Mouse (Mus musculus): Measurements from ENCODE around the gene Phf5a. TPM values are rescaled to one million over a fixed set of nuclear protein-coding genes. Genes with fewer than 3 reads are reported as not detected.

The Phf5a gene
- polyA plus RNA-seq, 2 experiments: 72.6 to 120 TPM

DNA sequence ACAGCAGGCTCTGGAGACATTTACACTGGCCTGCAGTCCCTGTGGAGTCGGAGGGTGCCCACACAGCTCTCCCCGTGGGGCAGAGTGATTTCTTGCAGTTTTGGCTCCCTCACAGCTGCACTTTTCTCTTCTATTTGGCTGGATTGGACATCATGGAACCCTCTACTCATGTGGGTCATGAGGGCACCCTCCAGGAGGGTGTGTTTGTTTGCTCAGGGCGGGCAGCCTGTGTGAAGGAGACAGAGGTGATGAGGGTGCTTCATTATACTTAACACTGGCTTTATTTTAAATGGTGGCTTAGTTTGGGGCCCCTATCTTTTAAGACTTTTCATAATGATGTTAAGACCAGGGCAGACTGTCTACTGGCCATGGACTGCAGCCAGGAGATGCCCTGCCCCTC is 46.9 kb downstream of the Phf5a start:
- DNase-seq (ENCODE audit: low read depth in 3 of 3, low spot score in 3 of 3) (no peak), ATAC-seq (ENCODE audit: insufficient read depth) (no peak)
- no peaks in the 10 kb centered on the region for H3K4me1 ChIP-seq (replicated peaks; ENCODE audit: control insufficient read depth in 2 of 2, insufficient read depth in 2 of 2, low read length in 1 of 2)
- H3K27ac ChIP-seq: no peak overlapping the region
- H3K4me2 ChIP-seq (ENCODE audit: low read depth): no peak overlapping the region
- H3K4me3 ChIP-seq (ENCODE audit: insufficient read depth in 1 of 2, low read depth in 2 of 2, low read length in 2 of 2): no peak overlapping the region
- H3K36me3 ChIP-seq (replicated peaks; ENCODE audit: control insufficient read depth, insufficient read depth, low read depth): no peaks in the 10 kb centered on the region
- no peaks in the 10 kb centered on the region for H3K27me3 ChIP-seq (ENCODE audit: control insufficient read depth, insufficient read depth, low read length)
- WGBS (ENCODE audit: insufficient replicate concordance): 73% methylated on average over 3 of the region's 3 CpGs
- no peak overlapping the region for H3K9ac ChIP-seq (replicated peaks)
- no peaks in the 10 kb centered on the region for H3K9me3 ChIP-seq (ENCODE audit: control insufficient read depth, low read length)
- TF ChIP-seq EP300 (IDR thresholded peaks at IDR 0.05; ENCODE audit: low read depth): no peak
- TF ChIP-seq CTCF (IDR thresholded peaks at IDR 0.05; ENCODE audit: low read depth): no peak

GRCm38 (mm10) chr15:81822631-81823030 is 49.1 kb downstream of the Phf5a start:
- Histone ChIP-seq H3K4me2 (ENCODE audit: low read depth) (no peak overlapping the region), H3K4me1 (replicated peaks; ENCODE audit: control insufficient read depth in 2 of 2, insufficient read depth in 2 of 2, low read length in 1 of 2) (no peaks in the 10 kb centered on the region), H3K4me3 (ENCODE audit: insufficient read depth in 1 of 2, low read depth in 2 of 2, low read length in 2 of 2) (no peak overlapping the region), H3K9me3 (ENCODE audit: control insufficient read depth, low read length) (no peaks in the 10 kb centered on the region), H3K27me3 (ENCODE audit: control insufficient read depth, insufficient read depth, low read length) (no peaks in the 10 kb centered on the region), H3K36me3 (replicated peaks; ENCODE audit: control insufficient read depth, insufficient read depth, low read depth) (no peaks in the 10 kb centered on the region), H3K27ac (no peak overlapping the region), H3K9ac (replicated peaks) (no peak overlapping the region)
- DNase-seq (ENCODE audit: low read depth in 3 of 3, low spot score in 3 of 3) (no peak), ATAC-seq (ENCODE audit: insufficient read depth) (no peak)
- TF ChIP-seq EP300 (IDR thresholded peaks at IDR 0.05; ENCODE audit: low read depth) (no peak), CTCF (IDR thresholded peaks at IDR 0.05; ENCODE audit: low read depth) (no peak)
- 60% methylated on average over 3 of the region's 3 CpGs for WGBS (ENCODE audit: insufficient replicate concordance)

GRCm38 (mm10) chr15:81818404-81818803 is 53.3 kb downstream of the Phf5a start:
- no peak for TF ChIP-seq EP300 (IDR thresholded peaks at IDR 0.05; ENCODE audit: low read depth)
- TF ChIP-seq CTCF (IDR thresholded peaks at IDR 0.05; ENCODE audit: low read depth): no peak
- no peak overlapping the region for H3K4me2 ChIP-seq (ENCODE audit: low read depth)
- H3K9me3 ChIP-seq (ENCODE audit: control insufficient read depth, low read length): no peaks in the 10 kb centered on the region
- H3K9ac ChIP-seq (replicated peaks): no peak overlapping the region
- no peaks in the 10 kb centered on the region for H3K27me3 ChIP-seq (ENCODE audit: control insufficient read depth, insufficient read depth, low read length)
- no peaks in the 10 kb centered on the region for H3K4me1 ChIP-seq (replicated peaks; ENCODE audit: control insufficient read depth in 2 of 2, insufficient read depth in 2 of 2, low read length in 1 of 2)
- no peak for ATAC-seq (ENCODE audit: insufficient read depth)
- 61% methylated on average over 3 of the region's 3 CpGs for WGBS (ENCODE audit: insufficient replicate concordance)
- no peak overlapping the region for H3K4me3 ChIP-seq (ENCODE audit: insufficient read depth in 1 of 2, low read depth in 2 of 2, low read length in 2 of 2)
- H3K27ac ChIP-seq: no peak overlapping the region
- no peaks in the 10 kb centered on the region for H3K36me3 ChIP-seq (replicated peaks; ENCODE audit: control insufficient read depth, insufficient read depth, low read depth)
- no peak for DNase-seq (ENCODE audit: low read depth in 3 of 3, low spot score in 3 of 3)

GRCm38 (mm10) chr15:81814716-81815370 is 56.9 kb downstream of the Phf5a start:
- H3K27me3 ChIP-seq (ENCODE audit: control insufficient read depth, insufficient read depth, low read length): no peaks in the 10 kb centered on the region
- H3K9me3 ChIP-seq (ENCODE audit: control insufficient read depth, low read length): no peaks in the 10 kb centered on the region
- H3K36me3 ChIP-seq (replicated peaks; ENCODE audit: control insufficient read depth, insufficient read depth, low read depth): no peaks in the 10 kb centered on the region
- ATAC-seq (ENCODE audit: insufficient read depth) (no peak), DNase-seq (ENCODE audit: low read depth in 3 of 3, low spot score in 3 of 3) (no peak)
- 57% methylated on average over 12 of the region's 12 CpGs for WGBS (ENCODE audit: insufficient replicate concordance)
- H3K27ac ChIP-seq: no peak overlapping the region
- H3K9ac ChIP-seq (replicated peaks): no peak overlapping the region
- peaks cover 8 to 17% of the 10 kb centered on the region in 2 experiments; a peak in 3 of 4 replicates for H3K4me1 ChIP-seq (replicated peaks; ENCODE audit: control insufficient read depth in 2 of 2, insufficient read depth in 2 of 2, low read length in 1 of 2)
- H3K4me3 ChIP-seq (ENCODE audit: insufficient read depth in 1 of 2, low read depth in 2 of 2, low read length in 2 of 2): no peak overlapping the region
- TF ChIP-seq EP300 (IDR thresholded peaks at IDR 0.05; ENCODE audit: low read depth) (no peak), CTCF (IDR thresholded peaks at IDR 0.05; ENCODE audit: low read depth) (no peak)
- H3K4me2 ChIP-seq (ENCODE audit: low read depth): no peak overlapping the region

Other genes starting within 250 kb of the Phf5a start
- gene L3mbtl2, start 208.0 kb downstream of the Phf5a start, polyA plus RNA-seq (2012; rRNA removed): 8.9 and 10.7 TPM in 2 replicates
- 10.4 and 12.0 TPM in 2 replicates for gene L3mbtl2, start 208.0 kb downstream of the Phf5a start, polyA plus RNA-seq (2014; fragmentation: Nextera tagmentation; extraction: Ambion mirVana)
- 0.20 and 0.28 TPM in 2 replicates for gene Chadl, start 174.6 kb downstream of the Phf5a start, polyA plus RNA-seq (2012; rRNA removed)
- gene Chadl, start 174.6 kb downstream of the Phf5a start, polyA plus RNA-seq (2014; fragmentation: Nextera tagmentation; extraction: Ambion mirVana): 0.25 and 0.33 TPM in 2 replicates
- 5.2 and 5.7 TPM in 2 replicates for gene Zc3h7b, start 126.9 kb downstream of the Phf5a start, polyA plus RNA-seq (2012; rRNA removed)
- 4.0 and 5.3 TPM in 2 replicates for gene Zc3h7b, start 126.9 kb downstream of the Phf5a start, polyA plus RNA-seq (2014; fragmentation: Nextera tagmentation; extraction: Ambion mirVana)
- 41.5 and 50.6 TPM in 2 replicates for gene Rangap1, start 126.4 kb downstream of the Phf5a start, polyA plus RNA-seq (2012; rRNA removed)
- gene Rangap1, start 126.4 kb downstream of the Phf5a start, polyA plus RNA-seq (2014; fragmentation: Nextera tagmentation; extraction: Ambion mirVana): 57.1 and 61.0 TPM in 2 replicates
- gene Tef, start 69.5 kb downstream of the Phf5a start, polyA plus RNA-seq (2012; rRNA removed): 4.4 and 5.1 TPM in 2 replicates
- 2.7 and 5.0 TPM in 2 replicates for gene Tef, start 69.5 kb downstream of the Phf5a start, polyA plus RNA-seq (2014; fragmentation: Nextera tagmentation; extraction: Ambion mirVana)
- gene Tob2, start 13.1 kb downstream of the Phf5a start, polyA plus RNA-seq (2012; rRNA removed): 4.9 and 5.1 TPM in 2 replicates
- 5.6 and 7.2 TPM in 2 replicates for gene Tob2, start 13.1 kb downstream of the Phf5a start, polyA plus RNA-seq (2014; fragmentation: Nextera tagmentation; extraction: Ambion mirVana)
- gene Aco2, start 398 bp upstream of the Phf5a start, polyA plus RNA-seq (2012; rRNA removed): 74.9 and 85.0 TPM in 2 replicates
- 72.1 and 80.6 TPM in 2 replicates for gene Aco2, start 398 bp upstream of the Phf5a start, polyA plus RNA-seq (2014; fragmentation: Nextera tagmentation; extraction: Ambion mirVana)
- 13.2 and 13.7 TPM in 2 replicates for gene Polr3h, start 54.3 kb upstream of the Phf5a start, polyA plus RNA-seq (2012; rRNA removed)
- gene Polr3h, start 54.3 kb upstream of the Phf5a start, polyA plus RNA-seq (2014; fragmentation: Nextera tagmentation; extraction: Ambion mirVana): 68.3 and 77.5 TPM in 2 replicates
- 0.45 and 0.70 TPM in 2 replicates for gene Csdc2, start 64.8 kb upstream of the Phf5a start, polyA plus RNA-seq (2012; rRNA removed)
- gene Csdc2, start 64.8 kb upstream of the Phf5a start, polyA plus RNA-seq (2014; fragmentation: Nextera tagmentation; extraction: Ambion mirVana): 0.52 and 0.58 TPM in 2 replicates
- 22.6 and 23.4 TPM in 2 replicates for gene Pmm1, start 89.0 kb upstream of the Phf5a start, polyA plus RNA-seq (2012; rRNA removed)
- 17.6 and 21.1 TPM in 2 replicates for gene Pmm1, start 89.0 kb upstream of the Phf5a start, polyA plus RNA-seq (2014; fragmentation: Nextera tagmentation; extraction: Ambion mirVana)
- gene 1700029P11Rik, start 108.6 kb upstream of the Phf5a start, polyA plus RNA-seq (2012; rRNA removed): not detected in 2 replicates
- not detected in 2 replicates for gene 1700029P11Rik, start 108.6 kb upstream of the Phf5a start, polyA plus RNA-seq (2014; fragmentation: Nextera tagmentation; extraction: Ambion mirVana)
- 13.9 and 22.1 TPM in 2 replicates for gene Xrcc6, start 115.9 kb upstream of the Phf5a start, polyA plus RNA-seq (2012; rRNA removed)
- gene Xrcc6, start 115.9 kb upstream of the Phf5a start, polyA plus RNA-seq (2014; fragmentation: Nextera tagmentation; extraction: Ambion mirVana): 52.9 and 62.3 TPM in 2 replicates
- gene Desi1, start 162.0 kb upstream of the Phf5a start, polyA plus RNA-seq (2012; rRNA removed): 8.3 and 9.3 TPM in 2 replicates
- gene Desi1, start 162.0 kb upstream of the Phf5a start, polyA plus RNA-seq (2014; fragmentation: Nextera tagmentation; extraction: Ambion mirVana): 8.6 and 11.3 TPM in 2 replicates
- gene Snu13, start 175.7 kb upstream of the Phf5a start, polyA plus RNA-seq (2012; rRNA removed): 78.8 and 83.1 TPM in 2 replicates
- gene Snu13, start 175.7 kb upstream of the Phf5a start, polyA plus RNA-seq (2014; fragmentation: Nextera tagmentation; extraction: Ambion mirVana): 187 TPM in 2 replicates
- not detected in 2 replicates for gene 4930407I10Rik, start 187.2 kb upstream of the Phf5a start, polyA plus RNA-seq (2012; rRNA removed)
- gene 4930407I10Rik, start 187.2 kb upstream of the Phf5a start, polyA plus RNA-seq (2014; fragmentation: Nextera tagmentation; extraction: Ambion mirVana): not detected in 2 replicates
- gene Mei1, start 198.1 kb upstream of the Phf5a start, polyA plus RNA-seq (2012; rRNA removed): not detected in 2 replicates
- not detected in 2 replicates for gene Mei1, start 198.1 kb upstream of the Phf5a start, polyA plus RNA-seq (2014; fragmentation: Nextera tagmentation; extraction: Ambion mirVana)